8 mouse cellular contexts compared by ENCODE assay signal in genomic region chr19:27429281-27429680, GRCm38 (mm10). TPM values are rescaled to one million over a fixed set of nuclear protein-coding genes. Genes with fewer than 3 reads are reported as not detected.
A peak's percentile ranks its signal among the peaks of the same experiment; 100 is the strongest.
DNase-seq lines count a peak whose midpoint lies in the region; ATAC-seq lines count a peak whose summit lies in the region.

No protein-coding gene starts in this region.

- WGBS in kidney, embryonic 14.5 days, result 0% methylated on average over 16 of the region's 16 CpGs
- WGBS in hindbrain, embryonic 16.5 days, result under 1% methylated on average over 16 of the region's 16 CpGs
- under 1% methylated on average over 16 of the region's 16 CpGs for WGBS in midbrain, embryonic 16.5 days

- H3K4me2 ChIP-seq in kidney, embryonic 14.5 days (replicated peaks; ENCODE audit: low read depth, low read length), result peak overlapping the region; percentile 75
- H3K4me2 ChIP-seq in hindbrain, embryonic 16.5 days (ENCODE audit: low read length), result peak overlapping the region; percentile 94
- H3K4me2 ChIP-seq in midbrain, embryonic 16.5 days (ENCODE audit: low read length), result peak overlapping the region; percentile 97

- H3K36me3 ChIP-seq in kidney, embryonic 14.5 days (ENCODE audit: control insufficient read depth, insufficient read depth, low read length), result peaks cover 16% of the 10 kb centered on the region
- peaks cover 6% of the 10 kb centered on the region for H3K36me3 ChIP-seq in hindbrain, embryonic 16.5 days (ENCODE audit: control insufficient read depth, insufficient read depth, low read length)
- H3K36me3 ChIP-seq in midbrain, embryonic 16.5 days (ENCODE audit: control insufficient read depth, insufficient read depth, low read length), result peaks cover 2% of the 10 kb centered on the region; the same call in 1 of the 2 replicates

- peak overlapping the region; percentile 37; the same call in 1 of the 2 replicates for H3K27ac ChIP-seq in kidney, embryonic 14.5 days (ENCODE audit: low read depth, low read length)
- 0 out of 2 replicates have a peak overlapping the region, but pooled peaks have one; percentile 6 for H3K27ac ChIP-seq in brown adipose tissue, adult 24 weeks (replicated peaks; ENCODE audit: low read depth, low read length)
- no peak overlapping the region for H3K27ac ChIP-seq in hindbrain, embryonic 16.5 days (ENCODE audit: low read depth, low read length)
- H3K27ac ChIP-seq in midbrain, embryonic 16.5 days (ENCODE audit: low read length), result peak overlapping the region; percentile 53

- H3K27me3 ChIP-seq in kidney, embryonic 14.5 days (ENCODE audit: control insufficient read depth, insufficient read depth, low read length), result no peaks in the 10 kb centered on the region
- H3K27me3 ChIP-seq in hindbrain, embryonic 16.5 days (replicated peaks; ENCODE audit: control insufficient read depth, insufficient read depth, low read length), result no peaks in the 10 kb centered on the region
- H3K27me3 ChIP-seq in midbrain, embryonic 16.5 days (ENCODE audit: control insufficient read depth, insufficient read depth, low read depth, low read length), result no peaks in the 10 kb centered on the region

- H3K9ac ChIP-seq in kidney, embryonic 14.5 days (ENCODE audit: low read depth, low read length), result peak overlapping the region; percentile 74
- peak overlapping the region; percentile 74 for H3K9ac ChIP-seq in hindbrain, embryonic 16.5 days (ENCODE audit: low read depth, low read length)
- H3K9ac ChIP-seq in midbrain, embryonic 16.5 days (ENCODE audit: low read depth, low read length), result peak overlapping the region; percentile 69

- intact Hi-C loops in left cerebral cortex, postnatal 4 days (cut with DNase I), result no loop called here

- peak overlapping the region; percentile 93 for H3K4me3 ChIP-seq in kidney, embryonic 14.5 days (ENCODE audit: low read length)
- H3K4me3 ChIP-seq in brown adipose tissue, adult 24 weeks (ENCODE audit: insufficient read depth, low read depth, low read length), result peak overlapping the region; percentile 82
- peak overlapping the region; percentile 93 for H3K4me3 ChIP-seq in hindbrain, embryonic 16.5 days (ENCODE audit: low read length)
- H3K4me3 ChIP-seq in midbrain, embryonic 16.5 days (ENCODE audit: low read depth, low read length), result peak overlapping the region; percentile 90

- no peaks in the 10 kb centered on the region for H3K9me3 ChIP-seq in kidney, embryonic 14.5 days (ENCODE audit: control insufficient read depth, low read length)
- no peaks in the 10 kb centered on the region for H3K9me3 ChIP-seq in hindbrain, embryonic 16.5 days (ENCODE audit: control insufficient read depth, low read length)
- no peaks in the 10 kb centered on the region for H3K9me3 ChIP-seq in midbrain, embryonic 16.5 days (replicated peaks; ENCODE audit: control insufficient read depth, low read length, poor library complexity, severe bottlenecking)

- ATAC-seq in kidney, embryonic 14.5 days (ENCODE audit: low FRiP score, low TSS enrichment), result no peak; the same call in 1 of the 2 replicates
- ATAC-seq in hindbrain, embryonic 16.5 days, result no peak
- ATAC-seq in midbrain, embryonic 16.5 days, result no peak

- no peak for DNase-seq in kidney, adult 11 months
- no peak for DNase-seq in left cerebral cortex, postnatal 4 days
- DNase-seq in right cerebral cortex, postnatal 25 days, result no peak
- no peak for DNase-seq in kidney, postnatal 10 days

- peaks cover 13% of the 10 kb centered on the region; the same call in 1 of the 2 replicates for H3K4me1 ChIP-seq in kidney, embryonic 14.5 days (ENCODE audit: control insufficient read depth, insufficient read depth, low read length)
- peaks cover 4% of the 10 kb centered on the region; the same call in 1 of the 2 replicates for H3K4me1 ChIP-seq in brown adipose tissue, adult 24 weeks (ENCODE audit: control insufficient read depth, insufficient read depth, insufficient read length, low read length)
- peaks cover 21% of the 10 kb centered on the region for H3K4me1 ChIP-seq in hindbrain, embryonic 16.5 days (ENCODE audit: control insufficient read depth, insufficient read depth, low read depth, low read length)
- peaks cover 16% of the 10 kb centered on the region for H3K4me1 ChIP-seq in midbrain, embryonic 16.5 days (ENCODE audit: control insufficient read depth, insufficient read depth, low read length)

RNA-seq across cellular contexts. Expression of gene Pum3, which starts 0.3 kb away (rescaled TPM):
- polyA plus RNA-seq in kidney, embryonic 14.5 days (2014; fragmentation: Nextera tagmentation; extraction: Ambion mirVana), result 85.8 and 96.5 TPM in 2 replicates
- polyA plus RNA-seq in brown adipose tissue, adult 24 weeks (2012; ENCODE audit: insufficient read depth, insufficient read length, missing spikeins), result 23.6 and 31.2 TPM in 2 replicates
- polyA plus RNA-seq in hindbrain, embryonic 16.5 days (2015; fragmentation: Nextera tagmentation; extraction: Ambion mirVana), result 51.7 TPM in 2 replicates
- 52.8 and 55.8 TPM in 2 replicates for polyA plus RNA-seq in midbrain, embryonic 16.5 days (2015; fragmentation: Nextera tagmentation; extraction: Ambion mirVana)
- total RNA-seq in left cerebral cortex, postnatal 4 days (2021), result 100 to 1,000 TPM; 103 to 121 TPM
